Mouse (Mus musculus): ENCODE data around the gene Sorbs1.

DNA sequence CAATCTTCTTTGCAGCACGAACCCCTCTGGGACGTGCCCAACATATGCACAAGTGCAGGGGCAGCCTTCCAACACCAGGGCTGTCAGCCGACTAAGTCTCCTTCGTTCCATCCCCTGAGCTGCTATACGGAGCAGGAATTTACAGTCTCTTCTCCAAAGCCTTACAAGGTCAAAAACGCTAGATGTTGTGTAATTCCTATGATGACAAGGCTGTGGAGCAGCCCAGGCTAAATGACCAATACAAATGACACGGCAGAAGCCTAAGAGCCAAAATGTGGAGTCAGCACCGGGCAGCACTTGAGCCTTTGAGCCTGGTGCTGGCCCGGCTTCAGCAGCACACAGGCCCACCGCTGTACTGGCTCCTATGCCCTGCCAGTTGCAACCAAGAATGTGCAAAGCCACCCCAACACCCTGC, 35.4 kb downstream of the Sorbs1 start:
- TF ChIP-seq EP300 (optimal IDR thresholded peaks at IDR 0.05) (no peak), CTCF (IDR thresholded peaks at IDR 0.05; ENCODE audit: low read depth) (peak; percentile 32; the same call in 1 of the 2 replicates)

Data from stomach, postnatal 0 days (tissue).